Mouse (Mus musculus): ENCODE results near the gene As3mt. TPM values are rescaled to one million over a fixed set of nuclear protein-coding genes. Genes with fewer than 3 reads are reported as not detected.

Gene As3mt
- total and polyA plus RNA-seq, 3 experiments = 0.49 TPM; not detected in 2

DNA sequence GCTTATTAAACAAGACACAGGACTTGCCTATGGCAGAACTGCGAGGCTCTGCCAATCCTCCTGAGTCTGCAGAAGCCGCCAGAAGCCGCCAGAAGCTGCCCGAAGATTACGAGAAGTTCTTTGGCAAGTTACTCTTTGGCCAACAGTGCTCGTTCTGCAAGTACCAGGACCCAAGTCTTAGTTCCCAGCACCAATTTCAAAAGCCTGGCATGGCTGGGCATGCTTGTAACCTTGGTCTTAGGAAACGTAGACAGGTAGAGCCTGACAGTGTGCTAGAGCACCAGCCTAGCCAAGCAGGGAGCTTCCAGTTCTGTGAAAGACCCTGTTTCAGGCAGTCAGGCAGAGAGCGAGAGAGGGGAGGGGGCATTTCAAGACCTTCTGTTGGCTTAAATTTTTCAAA lies 10.8 kb upstream of the As3mt start:
- H3K4me3 ChIP-seq (ENCODE audit: low read depth, low read length) = no peak overlapping the region
- ATAC-seq (ENCODE audit: extremely low read depth, insufficient number of reproducible peaks, low FRiP score, poor library complexity, severe bottlenecking) = no peak
- DNase-seq (ENCODE audit: low spot score) = no peak

DNA sequence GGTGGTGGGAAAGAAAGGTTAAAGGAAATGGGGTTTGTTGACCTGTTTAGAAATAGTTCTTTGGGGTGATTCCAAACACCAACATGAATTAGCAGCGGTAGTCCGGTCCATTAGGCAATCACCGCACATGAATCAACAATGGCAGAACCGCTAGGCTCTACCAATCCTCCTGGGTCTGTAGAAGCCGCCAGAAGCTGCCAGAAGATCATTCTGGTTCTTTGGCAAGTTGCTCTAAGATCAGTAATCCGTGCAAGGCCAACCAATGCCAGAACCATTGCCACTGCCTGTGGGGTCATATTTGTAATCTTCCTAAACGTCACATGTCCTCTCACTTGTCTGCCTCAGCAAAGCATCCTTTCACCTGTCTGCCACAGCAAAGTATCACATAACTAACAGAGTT lies 10.3 kb upstream of the As3mt start:
- Histone ChIP-seq H3K36me3 (replicated peaks) (peaks cover 73% of the 10 kb centered on the region), H3K4me3 (ENCODE audit: low read depth, low read length) (no peak overlapping the region), H3K4me1 (ENCODE audit: insufficient read depth, low read depth, low read length) (peaks cover 19% of the 10 kb centered on the region), H3K27me3 (ENCODE audit: insufficient read depth, low read length) (no peaks in the 10 kb centered on the region), H3K9me3 (replicated peaks) (no peaks in the 10 kb centered on the region)
- ATAC-seq (ENCODE audit: extremely low read depth, insufficient number of reproducible peaks, low FRiP score, poor library complexity, severe bottlenecking) = no peak
- TF ChIP-seq TAL1 (conservative IDR thresholded peaks at IDR 0.05; ENCODE audit: low read depth, low read length) = no peak
- no peak for TF ChIP-seq GATA1 (IDR thresholded peaks at IDR 0.05; ENCODE audit: borderline replicate concordance, low read length)
- TF ChIP-seq POLR2AphosphoS5 (IDR thresholded peaks at IDR 0.05; ENCODE audit: insufficient replicate concordance, low read depth, low read length) = no peak
- TF ChIP-seq GATA2 (IDR thresholded peaks at IDR 0.05; ENCODE audit: borderline replicate concordance, low read depth, low read length) = no peak
- TF ChIP-seq CTCF (IDR thresholded peaks at IDR 0.05; ENCODE audit: low read depth, low read length) = no peak
- no peak for DNase-seq (ENCODE audit: low spot score)

More for the DNA sequence above, 10.8 kb upstream of the As3mt start:
- no peak for TF ChIP-seq POLR2AphosphoS5 (IDR thresholded peaks at IDR 0.05; ENCODE audit: insufficient replicate concordance, low read depth, low read length)
- no peak for TF ChIP-seq GATA1 (IDR thresholded peaks at IDR 0.05; ENCODE audit: borderline replicate concordance, low read length)
- no peak for TF ChIP-seq CTCF (IDR thresholded peaks at IDR 0.05; ENCODE audit: low read depth, low read length)
- TF ChIP-seq TAL1 (conservative IDR thresholded peaks at IDR 0.05; ENCODE audit: low read depth, low read length) = no peak
- no peak for TF ChIP-seq GATA2 (IDR thresholded peaks at IDR 0.05; ENCODE audit: borderline replicate concordance, low read depth, low read length)
- Histone ChIP-seq H3K27me3 (ENCODE audit: insufficient read depth, low read length) (no peaks in the 10 kb centered on the region), H3K4me1 (ENCODE audit: insufficient read depth, low read depth, low read length) (peaks cover 19% of the 10 kb centered on the region), H3K36me3 (replicated peaks) (peaks cover 74% of the 10 kb centered on the region), H3K9me3 (replicated peaks) (no peaks in the 10 kb centered on the region)

DNA sequence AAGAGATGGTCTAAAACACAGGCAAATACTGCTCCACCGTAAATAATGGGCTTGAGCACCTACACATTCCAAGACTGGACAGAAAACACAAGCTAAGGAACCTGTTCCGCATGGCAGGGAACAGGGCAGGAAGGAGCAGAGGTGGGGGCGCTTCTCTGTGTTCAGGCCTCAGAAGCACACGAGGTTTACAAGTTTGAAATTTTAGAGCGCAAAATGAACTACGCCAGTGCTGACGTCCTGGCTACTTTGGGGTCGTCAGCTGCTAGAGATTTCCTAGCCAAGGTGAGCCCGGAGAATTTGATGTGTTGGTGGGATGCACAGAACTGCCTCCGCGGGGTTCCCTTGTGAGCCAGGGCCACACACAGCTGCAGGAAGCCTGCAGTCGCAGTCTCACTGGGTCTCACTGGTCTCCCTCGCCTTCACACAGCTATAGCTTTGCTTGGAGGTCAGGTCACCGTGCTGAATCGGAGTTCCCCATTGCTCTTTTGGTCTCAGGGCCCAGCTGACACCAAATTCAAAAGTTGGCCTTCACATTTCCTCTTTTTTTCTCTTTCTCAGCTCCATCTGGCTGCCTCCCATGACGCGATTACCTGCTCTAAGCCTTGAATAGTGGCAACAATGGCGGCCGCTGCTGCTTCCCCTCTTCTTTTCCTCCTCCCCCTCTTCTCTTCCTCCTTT lies 9.3 kb upstream of the As3mt start:
- no peak for ATAC-seq (ENCODE audit: extremely low read depth, insufficient number of reproducible peaks, low FRiP score, poor library complexity, severe bottlenecking)
- Histone ChIP-seq H3K4me3 (ENCODE audit: low read depth, low read length) (no peak overlapping the region), H3K9me3 (replicated peaks) (no peaks in the 10 kb centered on the region), H3K36me3 (replicated peaks) (peaks cover 66% of the 10 kb centered on the region), H3K4me1 (ENCODE audit: insufficient read depth, low read depth, low read length) (peaks cover 16% of the 10 kb centered on the region), H3K27me3 (ENCODE audit: insufficient read depth, low read length) (no peaks in the 10 kb centered on the region)
- DNase-seq (ENCODE audit: low spot score) = no peak
- TF ChIP-seq POLR2AphosphoS5 (IDR thresholded peaks at IDR 0.05; ENCODE audit: insufficient replicate concordance, low read depth, low read length) = no peak
- no peak for TF ChIP-seq TAL1 (conservative IDR thresholded peaks at IDR 0.05; ENCODE audit: low read depth, low read length)
- TF ChIP-seq GATA2 (IDR thresholded peaks at IDR 0.05; ENCODE audit: borderline replicate concordance, low read depth, low read length) = no peak
- TF ChIP-seq CTCF (IDR thresholded peaks at IDR 0.05; ENCODE audit: low read depth, low read length) = no peak
- no peak for TF ChIP-seq GATA1 (IDR thresholded peaks at IDR 0.05; ENCODE audit: borderline replicate concordance, low read length)

DNA sequence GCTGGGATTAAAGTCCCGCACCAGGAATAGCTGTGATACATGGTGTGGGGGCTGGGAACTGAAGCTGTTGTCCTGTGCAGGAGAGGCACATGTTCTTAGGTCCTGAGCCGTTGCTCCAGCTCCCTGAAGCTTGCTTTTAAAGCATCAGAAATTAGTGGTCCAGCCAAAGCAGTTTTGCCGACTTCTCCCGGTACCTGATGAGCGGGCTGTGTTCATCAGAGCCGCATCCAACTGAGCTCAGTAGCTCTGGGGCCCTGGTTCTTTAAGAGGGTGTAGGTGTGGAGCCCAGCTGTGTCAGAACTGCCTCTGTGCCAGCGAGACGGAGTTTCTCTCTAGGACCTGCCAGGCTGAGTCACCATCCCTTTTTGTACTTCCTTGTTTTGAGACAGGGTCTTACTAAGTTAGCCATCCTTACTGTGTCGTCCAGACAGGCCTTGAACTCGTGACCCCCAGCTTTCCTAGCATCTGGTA lies 8.2 kb upstream of the As3mt start:
- peaks cover 56% of the 10 kb centered on the region for H3K36me3 ChIP-seq (replicated peaks)
- H3K4me3 ChIP-seq (ENCODE audit: low read depth, low read length) = no peak overlapping the region
- TF ChIP-seq TAL1 (conservative IDR thresholded peaks at IDR 0.05; ENCODE audit: low read depth, low read length) (no peak), GATA2 (IDR thresholded peaks at IDR 0.05; ENCODE audit: borderline replicate concordance, low read depth, low read length) (no peak), GATA1 (IDR thresholded peaks at IDR 0.05; ENCODE audit: borderline replicate concordance, low read length) (no peak), CTCF (IDR thresholded peaks at IDR 0.05; ENCODE audit: low read depth, low read length) (no peak), POLR2AphosphoS5 (IDR thresholded peaks at IDR 0.05; ENCODE audit: insufficient replicate concordance, low read depth, low read length) (no peak)
- H3K27me3 ChIP-seq (ENCODE audit: insufficient read depth, low read length) = no peaks in the 10 kb centered on the region
- ATAC-seq (ENCODE audit: extremely low read depth, insufficient number of reproducible peaks, low FRiP score, poor library complexity, severe bottlenecking) = no peak
- no peak for DNase-seq (ENCODE audit: low spot score)
- peaks cover 14% of the 10 kb centered on the region for H3K4me1 ChIP-seq (ENCODE audit: insufficient read depth, low read depth, low read length)
- no peaks in the 10 kb centered on the region for H3K9me3 ChIP-seq (replicated peaks)

DNA sequence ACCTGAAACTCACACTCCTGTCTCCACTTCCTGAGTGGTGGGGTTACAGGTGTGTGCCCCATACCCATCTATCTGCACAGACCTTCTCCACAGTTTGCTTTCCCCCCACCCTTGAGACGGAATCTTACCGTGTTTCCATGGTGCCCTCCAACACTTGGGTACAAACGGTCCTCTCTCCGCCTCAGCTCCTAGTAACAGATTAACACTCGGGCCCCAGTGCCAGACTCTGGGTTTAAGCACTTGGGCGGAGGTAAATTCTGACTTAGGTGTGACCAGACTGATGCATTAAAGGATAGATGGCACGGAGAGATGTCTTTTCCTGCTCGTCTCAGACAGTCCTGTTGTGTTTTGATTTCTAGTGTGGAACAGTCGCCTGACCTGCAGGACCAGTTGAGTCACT lies 6.1 kb upstream of the As3mt start:
- peaks cover 37% of the 10 kb centered on the region for H3K36me3 ChIP-seq (replicated peaks)
- ATAC-seq (ENCODE audit: extremely low read depth, insufficient number of reproducible peaks, low FRiP score, poor library complexity, severe bottlenecking) (no peak), DNase-seq (ENCODE audit: low spot score) (no peak)
- no peaks in the 10 kb centered on the region for H3K9me3 ChIP-seq (replicated peaks)
- TF ChIP-seq POLR2AphosphoS5 (IDR thresholded peaks at IDR 0.05; ENCODE audit: insufficient replicate concordance, low read depth, low read length) (no peak), TAL1 (conservative IDR thresholded peaks at IDR 0.05; ENCODE audit: low read depth, low read length) (no peak), GATA2 (IDR thresholded peaks at IDR 0.05; ENCODE audit: borderline replicate concordance, low read depth, low read length) (no peak), CTCF (IDR thresholded peaks at IDR 0.05; ENCODE audit: low read depth, low read length) (no peak), GATA1 (IDR thresholded peaks at IDR 0.05; ENCODE audit: borderline replicate concordance, low read length) (no peak)
- no peak overlapping the region for H3K4me3 ChIP-seq (ENCODE audit: low read depth, low read length)
- peaks cover 10% of the 10 kb centered on the region for H3K27me3 ChIP-seq (ENCODE audit: insufficient read depth, low read length)
- peaks cover 23% of the 10 kb centered on the region for H3K4me1 ChIP-seq (ENCODE audit: insufficient read depth, low read depth, low read length)

DNA sequence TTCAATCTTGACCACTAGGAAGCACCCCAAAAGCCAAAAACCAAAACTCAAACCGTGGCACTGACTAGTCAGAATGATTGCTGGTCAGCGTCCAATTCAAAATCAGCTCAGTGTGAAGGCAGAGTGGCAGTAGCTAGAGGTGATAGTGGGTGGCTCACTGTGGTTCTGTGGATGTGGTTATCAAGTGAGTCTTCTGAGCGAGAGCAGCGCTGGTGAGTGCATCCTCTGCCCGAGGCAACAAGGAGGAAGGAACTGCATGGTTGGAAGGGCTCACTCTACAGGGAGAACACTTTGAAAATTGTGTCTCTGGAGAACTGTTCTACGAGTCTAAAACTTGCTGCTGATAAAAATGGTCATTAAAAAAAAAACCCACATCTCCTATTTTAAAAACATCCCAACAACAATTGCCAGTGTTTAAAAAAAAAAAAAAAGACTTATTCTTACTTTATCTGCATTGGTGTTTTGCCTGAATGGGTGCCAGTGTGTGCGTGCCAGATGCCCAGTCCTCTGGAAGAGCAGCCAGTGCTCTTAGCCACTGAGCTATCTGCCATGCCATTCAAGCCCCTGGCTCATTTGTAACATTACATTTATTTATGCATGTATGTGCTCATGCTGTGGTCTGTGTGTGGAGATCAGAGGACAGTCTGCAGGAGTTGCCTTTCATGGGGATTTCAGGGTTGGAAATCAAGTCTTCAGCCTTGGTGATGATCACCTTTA lies 1.3 kb upstream of the As3mt start:
- H3K4me3 ChIP-seq (ENCODE audit: low read depth, low read length) = no peak overlapping the region
- H3K4me1 ChIP-seq (ENCODE audit: insufficient read depth, low read depth, low read length) = peaks cover 28% of the 10 kb centered on the region
- no peak for DNase-seq (ENCODE audit: low spot score)
- no peaks in the 10 kb centered on the region for H3K9me3 ChIP-seq (replicated peaks)
- H3K27me3 ChIP-seq (ENCODE audit: insufficient read depth, low read length) = peaks cover 33% of the 10 kb centered on the region
- ATAC-seq (ENCODE audit: extremely low read depth, insufficient number of reproducible peaks, low FRiP score, poor library complexity, severe bottlenecking) = no peak
- TF ChIP-seq GATA1 (IDR thresholded peaks at IDR 0.05; ENCODE audit: borderline replicate concordance, low read length) (no peak), TAL1 (conservative IDR thresholded peaks at IDR 0.05; ENCODE audit: low read depth, low read length) (no peak), CTCF (IDR thresholded peaks at IDR 0.05; ENCODE audit: low read depth, low read length) (no peak), POLR2AphosphoS5 (IDR thresholded peaks at IDR 0.05; ENCODE audit: insufficient replicate concordance, low read depth, low read length) (no peak), GATA2 (IDR thresholded peaks at IDR 0.05; ENCODE audit: borderline replicate concordance, low read depth, low read length) (no peak)
- peaks cover 8% of the 10 kb centered on the region for H3K36me3 ChIP-seq (replicated peaks)

All from G1E (cell line).